Mouse (Mus musculus) NIH3T3 (cell line): ENCODE results near the gene Hyal2.
A peak's percentile ranks its signal among the peaks of the same experiment; 100 is the strongest.

Experiments
- DNase-seq: peaks from one replicate; pipeline ENCODE4 v3.0.0-alpha.2; 2012; ENCODE audit warnings: low read depth

Hyal2 gene

GRCm38 (mm10) chr9:107612945-107613569 is 45.3 kb downstream of the Hyal2 start:
- DNase-seq: peak; percentile 47

DNA sequence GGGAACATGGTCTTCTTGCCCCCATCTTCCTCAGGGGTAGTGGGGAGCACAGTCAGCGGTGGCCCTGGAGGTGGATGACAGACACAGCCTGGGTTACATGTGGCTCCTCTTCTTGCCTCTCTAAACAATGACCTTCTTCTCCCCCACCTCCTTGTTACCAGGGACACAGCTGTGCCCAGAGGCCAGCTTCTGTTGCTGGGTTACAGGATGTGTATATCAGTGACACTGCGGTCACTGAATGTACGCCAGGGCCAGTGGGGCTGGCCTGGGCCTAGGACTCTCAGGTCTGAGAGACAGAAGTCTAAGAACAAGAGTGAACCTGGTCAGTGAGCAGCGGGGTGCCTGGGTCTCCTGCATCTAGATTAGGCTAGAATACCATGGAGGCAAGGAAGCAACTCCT is 47.3 kb downstream of the Hyal2 start:
- no peak for DNase-seq

- DNase-seq: no peak
Observed at GRCm38 (mm10) chr9:107617461-107617860, 49.7 kb downstream of the Hyal2 start.

DNA sequence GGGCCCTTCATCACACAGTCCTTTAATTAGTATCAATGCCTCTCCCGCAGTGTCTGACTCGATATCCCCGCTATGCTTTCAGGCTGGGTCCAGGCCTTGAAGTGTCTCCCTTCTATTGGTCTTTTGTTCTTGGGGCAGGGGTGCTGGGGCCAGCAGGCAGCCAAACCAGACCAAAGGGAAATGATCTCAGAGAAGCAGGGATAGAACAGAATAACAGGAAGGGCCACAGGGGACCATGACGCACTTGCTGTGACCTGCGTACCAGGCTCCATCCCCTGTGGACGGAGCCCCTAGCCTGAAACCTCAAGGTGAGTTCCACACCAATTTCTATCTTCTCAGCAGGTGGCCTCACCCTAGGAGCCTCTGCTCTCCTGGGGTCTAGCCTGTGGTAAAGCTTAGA is 50.4 kb downstream of the Hyal2 start:
- no peak for DNase-seq

- peak; percentile 44 for DNase-seq
Observed at GRCm38 (mm10) chr9:107618778-107619545, 51.2 kb downstream of the Hyal2 start.

DNA sequence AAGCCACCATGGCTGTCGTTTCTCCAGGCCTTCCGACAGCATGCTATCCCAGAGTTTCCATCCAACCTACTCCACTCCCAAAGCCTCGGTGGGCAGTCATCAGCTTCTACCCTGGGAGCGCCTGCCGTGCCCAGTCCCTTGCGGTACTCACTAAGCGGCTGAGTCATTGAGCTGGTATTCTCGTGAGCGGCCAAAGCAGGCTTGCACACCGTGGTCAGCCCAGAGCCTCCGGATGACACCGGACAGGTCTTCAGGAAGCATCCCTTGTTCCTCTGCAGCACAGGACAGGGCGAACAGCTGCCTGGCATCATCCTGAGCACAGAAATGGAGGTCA is 51.8 kb downstream of the Hyal2 start:
- DNase-seq: peak; percentile 76

DNA sequence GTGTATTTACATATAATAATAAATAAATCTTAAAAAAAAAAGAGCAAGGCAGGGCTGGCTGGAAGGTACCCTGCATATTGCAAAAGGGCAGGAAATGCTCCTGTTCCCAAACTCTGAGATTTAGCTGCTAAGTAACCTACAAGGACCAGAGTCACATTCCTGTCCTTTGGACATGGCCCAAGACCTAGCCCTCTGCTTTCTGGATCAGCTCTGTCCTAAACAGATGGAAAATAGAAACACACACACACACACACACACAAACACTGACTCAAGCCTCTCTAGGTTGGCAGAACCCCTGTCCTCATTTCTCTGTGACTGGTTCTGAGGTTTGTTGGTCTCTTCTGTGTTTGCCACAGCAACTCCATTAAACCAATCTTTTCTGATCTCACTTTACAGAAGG is 53.2 kb downstream of the Hyal2 start:
- peak; percentile 36 for DNase-seq
